Mouse (Mus musculus): ENCODE results near the gene Zfp180. TPM values are rescaled to one million over a fixed set of nuclear protein-coding genes. Genes with fewer than 3 reads are reported as not detected.
"Not testable (repeated sequence)": the region's sequence is repeated elsewhere in the genome, so short reads cannot be mapped to it uniquely, and the experiment has no call there.

The Zfp180 gene
- polyA plus RNA-seq (2016; fragmentation: Nextera tagmentation; extraction: Ambion mirVana), result 13.3 and 14.8 TPM in 2 replicates

GRCm38 (mm10) chr7:24081634-24082431 is at the start of gene Zfp180:
Gene Zfp180, plus strand, starts transcription at chr7:24081924.
- Histone ChIP-seq H3K36me3 (peaks cover 31% of the 10 kb centered on the region), H3K4me1 (peaks cover 30% of the 10 kb centered on the region), H3K4me2 (peak within 1 kb of the TSS; percentile 83), H3K4me3 (peak within 1 kb of the TSS; percentile 64), H3K9me3 (replicated peaks) (no peaks in the 10 kb centered on the region), H3K27me3 (replicated peaks) (peaks cover 4% of the 10 kb centered on the region; the same call in 1 of the 2 replicates), H3K27ac (peak within 1 kb of the TSS; percentile 85), H3K9ac (peak within 1 kb of the TSS; percentile 74)
- ATAC-seq, result peak; percentile 95
- WGBS (ENCODE audit: insufficient replicate concordance), result 16% methylated on average over 44 of the region's 44 CpGs

DNA sequence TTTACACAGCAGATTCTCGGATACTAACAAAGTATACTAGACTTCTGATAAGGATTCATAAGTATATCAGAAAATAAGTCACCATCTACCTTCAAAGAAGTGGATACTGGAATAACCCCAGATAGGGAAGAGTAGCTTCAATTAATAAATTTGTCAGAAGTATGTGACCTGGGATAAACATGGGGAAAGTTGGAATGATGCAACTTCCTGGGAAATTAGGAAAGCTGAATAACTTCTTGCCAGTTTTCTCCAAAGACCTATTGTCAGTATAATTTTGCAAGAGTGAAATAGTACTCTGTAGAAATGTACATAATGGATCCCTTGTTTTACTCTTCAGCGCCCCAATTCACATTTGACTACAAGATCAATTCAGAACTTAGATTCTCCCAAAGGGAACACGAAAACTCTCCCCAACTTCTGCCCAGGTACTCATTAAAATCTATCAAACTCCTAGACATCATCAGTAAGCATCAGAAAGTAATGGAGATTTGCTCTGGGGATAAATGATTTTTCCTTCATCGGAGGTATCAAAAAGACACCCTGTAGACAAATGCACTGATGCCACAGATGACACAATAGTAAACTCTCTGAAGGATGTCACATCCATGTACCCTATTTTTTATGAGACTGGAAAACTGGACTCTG is 28.9 kb upstream of the Zfp180 start, which contains the start of gene Vmn1r183:
TSS of gene Vmn1r183 (plus strand) at position 595 of the 645 bp plus-strand sequence.
- H3K36me3 ChIP-seq, result no peaks in the 10 kb centered on the region
- H3K4me1 ChIP-seq, result no peaks in the 10 kb centered on the region
- no peak within 1 kb of the TSS for H3K9ac ChIP-seq
- H3K9me3 ChIP-seq (replicated peaks), result no peaks in the 10 kb centered on the region
- H3K4me3 ChIP-seq, result no peak within 1 kb of the TSS
- ATAC-seq, result no peak
- no peak within 1 kb of the TSS for H3K27ac ChIP-seq
- no peak within 1 kb of the TSS for H3K4me2 ChIP-seq
- WGBS (ENCODE audit: insufficient replicate concordance), result 59% methylated on average over 4 of the region's 4 CpGs
- H3K27me3 ChIP-seq (replicated peaks), result no peaks in the 10 kb centered on the region

DNA sequence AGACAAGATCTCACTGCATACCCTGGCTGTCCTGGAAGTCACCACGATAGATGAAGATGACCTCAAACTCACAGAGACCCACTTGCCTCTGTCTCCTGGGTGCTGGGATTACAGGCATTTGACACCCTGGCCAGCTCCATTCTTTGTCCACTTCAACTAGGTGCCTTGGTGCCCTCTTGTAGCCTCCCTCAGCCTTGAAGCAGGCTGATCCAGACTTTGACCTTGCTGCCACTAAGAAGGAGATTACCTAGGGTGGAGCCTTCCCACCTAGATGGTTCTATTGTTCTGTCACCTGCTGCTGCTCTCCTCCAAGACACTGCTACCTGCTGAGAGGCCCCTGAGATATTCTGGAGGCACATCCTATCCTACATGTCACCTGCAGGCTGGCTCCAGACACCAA is 7.3 kb upstream of the Zfp180 start:
- H3K36me3 ChIP-seq; H3K9ac ChIP-seq; H3K4me1 ChIP-seq; H3K27me3 ChIP-seq (replicated peaks); H3K27ac ChIP-seq; H3K4me2 ChIP-seq; H3K4me3 ChIP-seq; ATAC-seq; H3K9me3 ChIP-seq (replicated peaks): not testable (repeated sequence)
- 13% methylated on average over 1 of the region's 1 CpGs for WGBS (ENCODE audit: insufficient replicate concordance)

DNA sequence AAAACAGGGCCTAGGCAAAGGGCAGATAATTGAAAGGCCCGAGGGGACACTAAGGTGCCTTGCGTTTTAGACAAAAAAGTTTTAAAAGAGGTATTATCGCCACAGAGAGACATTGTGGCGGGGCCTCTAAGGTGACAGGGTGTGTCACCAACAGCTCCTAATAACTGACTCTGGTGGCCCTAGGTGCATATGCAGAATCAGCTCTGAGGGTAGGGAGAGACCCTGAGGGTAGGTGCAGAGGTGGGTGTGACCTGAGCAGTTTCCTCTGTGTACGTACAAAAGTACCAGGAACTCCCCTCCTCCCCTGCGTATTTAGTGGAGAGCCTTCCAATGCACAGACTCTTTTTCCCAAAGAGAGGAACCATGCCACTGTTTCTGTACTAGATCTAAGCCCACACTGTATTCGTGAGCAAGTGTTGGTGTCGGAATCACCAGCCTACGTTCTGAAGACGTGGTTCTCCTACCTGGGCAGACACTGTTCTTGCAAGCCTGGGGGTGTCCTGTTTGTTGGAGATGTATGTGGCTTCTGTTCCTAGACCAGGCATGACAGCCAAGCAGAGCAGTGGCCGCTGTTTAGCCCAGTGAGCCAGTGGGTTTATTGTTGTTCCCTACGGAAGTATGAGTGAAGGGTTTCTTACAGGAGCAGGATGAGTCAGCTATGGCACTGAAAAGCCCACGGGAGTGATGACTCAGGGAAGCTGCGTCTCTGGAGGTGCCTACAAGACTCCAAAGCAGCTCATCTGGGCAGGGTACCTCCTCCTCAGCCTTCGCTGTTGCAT is 922 bp downstream of the Zfp180 start:
- peaks cover 40% of the 10 kb centered on the region for H3K36me3 ChIP-seq
- H3K27ac ChIP-seq, result peak overlapping the region; percentile 85
- H3K4me3 ChIP-seq, result peak overlapping the region; percentile 64
- H3K4me1 ChIP-seq, result peaks cover 30% of the 10 kb centered on the region
- H3K27me3 ChIP-seq (replicated peaks), result 0 out of 2 replicates have a peak, but pooled peaks cover 4% of the 10 kb centered on the region
- peak; percentile 62 for ATAC-seq
- peak overlapping the region; percentile 83 for H3K4me2 ChIP-seq
- 32% methylated on average over 15 of the region's 15 CpGs for WGBS (ENCODE audit: insufficient replicate concordance)
- H3K9me3 ChIP-seq (replicated peaks), result no peaks in the 10 kb centered on the region
- peak overlapping the region; percentile 74 for H3K9ac ChIP-seq

DNA sequence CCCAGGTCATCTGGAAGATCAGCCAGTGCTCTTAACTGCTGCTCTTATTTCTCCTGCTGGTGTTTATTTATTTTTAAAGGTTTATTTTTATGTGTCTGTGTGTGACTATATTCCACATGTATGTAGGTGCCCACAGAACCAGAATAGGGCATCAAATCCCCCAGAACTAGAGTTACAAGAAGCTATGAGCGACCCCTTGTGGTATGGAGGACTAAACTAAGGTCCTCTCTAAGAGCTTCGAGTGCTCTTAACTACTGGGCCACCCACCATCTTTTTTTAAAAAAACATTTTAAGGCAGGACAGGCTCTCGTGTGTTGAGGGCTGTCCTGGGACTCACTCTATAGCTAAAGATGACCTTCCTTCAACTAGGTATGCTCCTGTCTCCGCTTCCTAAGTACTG is 5.1 kb downstream of the Zfp180 start:
- H3K27ac ChIP-seq, result no peak overlapping the region
- no peaks in the 10 kb centered on the region for H3K9me3 ChIP-seq (replicated peaks)
- peaks cover 64% of the 10 kb centered on the region for H3K36me3 ChIP-seq
- 88% methylated on average over 4 of the region's 4 CpGs for WGBS (ENCODE audit: insufficient replicate concordance)
- no peak overlapping the region for H3K4me2 ChIP-seq
- peaks cover 23% of the 10 kb centered on the region for H3K4me1 ChIP-seq
- H3K9ac ChIP-seq, result no peak overlapping the region
- no peak for ATAC-seq
- H3K27me3 ChIP-seq (replicated peaks), result no peaks in the 10 kb centered on the region
- H3K4me3 ChIP-seq, result no peak overlapping the region

- 87% methylated on average over 12 of the region's 12 CpGs for WGBS (ENCODE audit: insufficient replicate concordance)
- H3K9ac ChIP-seq, result no peak overlapping the region
- peaks cover 2% of the 10 kb centered on the region; the same call in 1 of the 2 replicates for H3K9me3 ChIP-seq (replicated peaks)
- no peak for ATAC-seq
- peaks cover 21% of the 10 kb centered on the region for H3K4me1 ChIP-seq
- no peak overlapping the region for H3K27ac ChIP-seq
- no peak overlapping the region for H3K4me3 ChIP-seq
- H3K36me3 ChIP-seq, result peaks cover 67% of the 10 kb centered on the region
- no peak overlapping the region for H3K4me2 ChIP-seq
- no peaks in the 10 kb centered on the region for H3K27me3 ChIP-seq (replicated peaks)
Measured at GRCm38 (mm10) chr7:24087485-24088125, 5.9 kb downstream of the Zfp180 start.

- no peaks in the 10 kb centered on the region for H3K27me3 ChIP-seq (replicated peaks)
- H3K9ac ChIP-seq, result no peak overlapping the region
- peaks cover 86% of the 10 kb centered on the region for H3K9me3 ChIP-seq (replicated peaks)
- WGBS (ENCODE audit: insufficient replicate concordance), result 89% methylated on average over 9 of the region's 9 CpGs
- H3K4me3 ChIP-seq, result no peak overlapping the region
- H3K27ac ChIP-seq, result no peak overlapping the region
- no peak for ATAC-seq
- no peak overlapping the region for H3K4me2 ChIP-seq
- peaks cover 100% of the 10 kb centered on the region for H3K36me3 ChIP-seq
- no peaks in the 10 kb centered on the region for H3K4me1 ChIP-seq
Measured at GRCm38 (mm10) chr7:24104403-24104802, 22.7 kb downstream of the Zfp180 start.

GRCm38 (mm10) chr7:24105144-24105703 is 23.5 kb downstream of the Zfp180 start:
- H3K27ac ChIP-seq, result no peak overlapping the region
- H3K4me3 ChIP-seq, result no peak overlapping the region
- H3K9me3 ChIP-seq (replicated peaks), result peaks cover 85% of the 10 kb centered on the region
- H3K9ac ChIP-seq, result no peak overlapping the region
- H3K4me2 ChIP-seq, result no peak overlapping the region
- 88% methylated on average over 18 of the region's 18 CpGs for WGBS (ENCODE audit: insufficient replicate concordance)
- no peaks in the 10 kb centered on the region for H3K4me1 ChIP-seq
- no peaks in the 10 kb centered on the region for H3K27me3 ChIP-seq (replicated peaks)
- ATAC-seq, result no peak
- peaks cover 95% of the 10 kb centered on the region for H3K36me3 ChIP-seq

DNA sequence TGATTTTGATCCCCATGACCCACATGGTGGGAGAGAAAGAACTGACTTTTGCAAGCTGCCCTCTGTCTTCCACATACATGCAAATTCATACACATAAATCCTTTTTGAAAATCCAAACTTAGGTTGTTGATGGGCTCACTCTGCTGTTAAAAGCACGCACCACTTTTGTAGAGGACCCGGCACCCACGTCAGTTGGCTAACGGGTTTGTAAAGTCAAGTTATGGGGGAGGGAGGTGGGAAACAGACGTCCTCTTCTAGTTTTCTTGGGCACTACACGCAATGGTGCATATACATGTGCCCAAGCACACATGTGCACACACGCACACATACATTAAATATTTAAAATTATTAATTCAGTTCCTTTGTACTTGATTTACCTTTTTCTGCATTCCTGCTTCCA is 29.1 kb downstream of the Zfp180 start:
- ATAC-seq, result no peak
- 85% methylated on average over 7 of the region's 7 CpGs for WGBS (ENCODE audit: insufficient replicate concordance)
- Histone ChIP-seq H3K4me1 (peaks cover 17% of the 10 kb centered on the region), H3K27me3 (replicated peaks) (no peaks in the 10 kb centered on the region), H3K9ac (no peak overlapping the region), H3K27ac (no peak overlapping the region), H3K4me2 (no peak overlapping the region), H3K9me3 (replicated peaks) (peaks cover 35% of the 10 kb centered on the region), H3K4me3 (no peak overlapping the region), H3K36me3 (peaks cover 38% of the 10 kb centered on the region)

GRCm38 (mm10) chr7:24111772-24112155 is 30.0 kb downstream of the Zfp180 start:
- Histone ChIP-seq H3K4me2 (peak overlapping the region; percentile 78), H3K4me1 (peaks cover 21% of the 10 kb centered on the region), H3K36me3 (peaks cover 29% of the 10 kb centered on the region), H3K27ac (peak overlapping the region; percentile 36; the same call in 1 of the 2 replicates), H3K9ac (peak overlapping the region; percentile 61), H3K4me3 (peak overlapping the region; percentile 61), H3K9me3 (replicated peaks) (peaks cover 26% of the 10 kb centered on the region), H3K27me3 (replicated peaks) (no peaks in the 10 kb centered on the region)
- WGBS (ENCODE audit: insufficient replicate concordance), result 16% methylated on average over 9 of the region's 9 CpGs
- peak; percentile 53 for ATAC-seq
